Mouse (Mus musculus): ENCODE measurements around the gene Ssmem1.

DNA sequence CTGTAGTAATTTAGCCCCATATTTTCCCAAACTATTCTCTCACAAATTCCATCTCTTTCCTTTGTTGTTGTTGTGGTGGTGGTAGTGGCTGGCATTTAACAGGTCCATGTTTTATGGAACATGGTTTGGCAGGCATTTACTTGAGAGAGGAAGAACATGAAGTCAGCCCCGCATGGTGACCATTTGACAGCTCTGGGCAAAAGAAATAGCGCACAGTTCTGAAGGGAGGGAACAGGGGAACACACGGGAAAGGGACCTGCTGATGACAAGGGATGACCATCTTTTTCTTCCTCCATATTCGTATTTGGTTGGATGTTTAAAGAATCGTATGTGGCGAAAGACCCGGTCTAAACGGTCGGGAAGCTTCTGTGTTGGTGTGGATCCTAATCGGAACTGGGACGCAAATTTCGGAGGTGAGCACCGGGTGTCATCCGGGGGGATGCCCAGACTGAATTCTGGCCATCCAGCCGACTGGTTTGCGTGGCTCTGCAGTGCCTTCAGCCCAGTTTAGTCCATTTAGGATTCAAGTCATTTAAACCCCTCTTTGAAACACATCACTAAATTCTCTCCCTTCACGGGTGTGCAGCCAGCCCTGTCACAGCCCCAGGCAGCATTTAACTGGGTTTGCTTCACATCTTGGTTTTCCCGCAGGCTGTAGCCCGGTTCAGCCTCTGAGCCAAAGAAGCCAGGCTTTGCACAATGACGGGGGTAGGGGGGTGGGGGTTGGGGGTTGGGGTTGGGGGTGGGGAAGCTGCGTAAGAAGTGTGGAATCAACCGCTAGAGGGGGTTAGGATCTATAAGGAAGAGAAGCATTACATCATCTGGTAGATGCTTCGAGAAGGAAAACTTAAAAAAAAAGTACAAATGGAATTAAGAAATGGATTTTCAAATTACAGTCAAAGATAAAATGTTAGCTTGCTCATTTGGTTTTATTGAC is 42.3 kb downstream of the Ssmem1 start:
- TF ChIP-seq EP300 (IDR thresholded peaks at IDR 0.05; ENCODE audit: low read depth) (no peak), CTCF (IDR thresholded peaks at IDR 0.05; ENCODE audit: low read depth) (no peak)

Data from liver, embryonic 14.5 days (tissue).